Mouse (Mus musculus) gastrocnemius, postnatal 4 days (tissue): ENCODE data around the gene Smim7. TPM values are rescaled to one million over a fixed set of nuclear protein-coding genes. Genes with fewer than 3 reads are reported as not detected.
A peak's percentile ranks its signal among the peaks of the same experiment; 100 is the strongest.

Experiments
- DNase-seq, 2 experiments: peaks; one replicate each; pipeline ENCODE4 v3.0.0; 2021 to 2022; ENCODE audit warnings: low spot score in 2 of 2, mixed read lengths in 2 of 2
- long read RNA-seq, 2 experiments: library from polyadenylated mRNA; stranded (forward); transcript quantifications; one replicate each; pipeline ENCODE4 v2.0.0; 2021
- total RNA-seq, 2 experiments: library from RNA; stranded (reverse); gene quantifications; 2 replicates each; pipeline ENCODE4 v1.2.3; 2021

Smim7 gene
- total RNA-seq, result 100 to 1,000 TPM; 114 to 123 TPM
- long read RNA-seq, experiment 1, transcript Smim7-201 (4 exons, 642 nt), result minor isoform, 6 of 176 reads
- long read RNA-seq, experiment 1, transcript Smim7-203 (5 exons, 2,892 nt), result major isoform, 162 of 176 reads
- long read RNA-seq, experiment 1, partial matches to known transcripts, result 0 of 176 reads
- long read RNA-seq, experiment 1, other reads (novel, unspliced or antisense), result 8 of 176 reads
- long read RNA-seq, experiment 2, transcript Smim7-203 (5 exons, 2,892 nt), result major isoform, 160 of 174 reads
- long read RNA-seq, experiment 2, transcript Smim7-201 (4 exons, 642 nt), result minor isoform, 7 of 174 reads
- long read RNA-seq, experiment 2, partial matches to known transcripts, result 2 of 174 reads
- long read RNA-seq, experiment 2, other reads (novel, unspliced or antisense), result 5 of 174 reads

- DNase-seq, result peak; percentile 94 to 97
These were observed at the start of gene Smim7 for GRCm38 (mm10) chr8:72570633-72571610. Smim7 (minus strand) TSS chr8:72571088.

GRCm38 (mm10) chr8:72590198-72590597 is 19.3 kb upstream of the Smim7 start:
- peak in 1 of 2 experiments; percentile 45 for DNase-seq

- peak in 1 of 2 experiments; percentile 55 for DNase-seq
These were observed 18.4 kb upstream of the Smim7 start for GRCm38 (mm10) chr8:72589286-72589685.

GRCm38 (mm10) chr8:72588865-72589264 is 18.0 kb upstream of the Smim7 start:
- no peak for DNase-seq

- peak in 1 of 2 experiments; percentile 45 for DNase-seq
These were observed 16.9 kb upstream of the Smim7 start for GRCm38 (mm10) chr8:72587806-72588205.

GRCm38 (mm10) chr8:72584390-72584789 is 13.5 kb upstream of the Smim7 start:
- no peak for DNase-seq

GRCm38 (mm10) chr8:72583056-72583771 is 12.3 kb upstream of the Smim7 start:
- peak in 1 of 2 experiments; percentile 76 for DNase-seq

- no peak for DNase-seq
These were observed 8.5 kb upstream of the Smim7 start for GRCm38 (mm10) chr8:72579374-72579773.

- DNase-seq, result no peak
These were observed 7.1 kb upstream of the Smim7 start for GRCm38 (mm10) chr8:72577941-72578340.

GRCm38 (mm10) chr8:72577266-72577665 is 6.4 kb upstream of the Smim7 start:
- no peak for DNase-seq

GRCm38 (mm10) chr8:72575915-72576314 is 5.0 kb upstream of the Smim7 start:
- no peak for DNase-seq

GRCm38 (mm10) chr8:72573450-72573849 is 2.6 kb upstream of the Smim7 start:
- DNase-seq, result no peak

GRCm38 (mm10) chr8:72572507-72572906 is 1.6 kb upstream of the Smim7 start:
- peak in 1 of 2 experiments; percentile 42 for DNase-seq

GRCm38 (mm10) chr8:72571611-72572473 is 954 bp upstream of the Smim7 start, which contains the start of gene Tmem38a:
Tmem38a (plus strand) TSS chr8:72572055.
- DNase-seq, result peak; percentile 77 to 83

GRCm38 (mm10) chr8:72565970-72566369 is 4.9 kb downstream of the Smim7 start:
- DNase-seq, result no peak

GRCm38 (mm10) chr8:72561111-72561689 is 9.7 kb downstream of the Smim7 start:
- no peak for DNase-seq

GRCm38 (mm10) chr8:72555770-72556169 is 15.1 kb downstream of the Smim7 start:
- no peak for DNase-seq

GRCm38 (mm10) chr8:72549314-72549892 is 21.5 kb downstream of the Smim7 start:
- DNase-seq, result no peak

GRCm38 (mm10) chr8:72548644-72549313 is 22.1 kb downstream of the Smim7 start:
- DNase-seq, result peak in 1 of 2 experiments; percentile 34
